13 mouse cellular contexts compared by ENCODE assay signal in the genomic region with DNA sequence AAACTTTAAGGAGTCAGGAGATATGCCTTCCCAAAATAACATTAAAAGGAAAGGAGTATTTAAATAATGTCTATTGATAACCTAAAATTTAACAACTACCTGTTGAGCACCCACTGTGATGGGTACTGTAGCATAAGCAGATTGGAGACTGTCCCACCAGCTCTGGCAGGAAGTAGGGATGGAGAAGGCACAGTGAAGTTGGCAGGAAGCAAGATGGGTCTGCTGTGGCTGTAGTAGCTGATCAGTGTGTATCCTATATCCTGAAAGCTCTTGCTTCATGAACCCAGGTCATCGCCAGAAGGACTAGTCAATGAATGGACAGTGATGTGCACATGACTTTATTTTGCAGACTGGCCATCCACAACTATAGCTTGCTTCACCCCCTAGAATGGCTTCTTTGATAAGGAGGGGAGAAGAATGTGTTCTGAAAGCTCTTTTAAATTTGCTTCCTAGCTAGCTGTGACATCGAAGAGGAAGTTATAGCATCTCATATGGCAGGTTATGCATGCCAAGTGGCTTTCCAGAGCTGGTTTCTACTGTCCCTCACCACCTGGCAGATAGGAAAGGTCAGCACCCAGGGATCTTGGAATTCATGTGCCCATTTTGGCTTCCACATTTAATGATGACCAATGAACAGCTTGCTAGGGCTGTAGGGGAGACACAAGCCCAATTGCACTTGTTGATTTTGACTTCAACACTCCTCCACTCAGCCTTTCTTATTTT.
"Had no signal": no experiment of that assay in that cellular context is flagged by ENCODE, and none has a peak within 500 bp of the region (broad histone marks: within the 10 kb centered on the region; RNA-seq: fewer than 3 reads in every experiment).

No protein-coding gene starts in this region.

- H3K27me3 ChIP-seq: limb, embryonic 15.5 days; liver, embryonic 12.5 days; megakaryocyte, embryonic 14.5 days; midbrain, embryonic 15.5 days; neural tube, embryonic 12.5 days had no signal

- H3K4me1 ChIP-seq: limb, embryonic 15.5 days; liver, embryonic 12.5 days; megakaryocyte, embryonic 14.5 days; midbrain, embryonic 15.5 days; neural tube, embryonic 12.5 days had no signal

- H3K9me3 ChIP-seq: limb, embryonic 15.5 days; liver, embryonic 12.5 days; megakaryocyte, embryonic 14.5 days; midbrain, embryonic 15.5 days; neural tube, embryonic 12.5 days had no signal

- H3K36me3 ChIP-seq: limb, embryonic 15.5 days; liver, embryonic 12.5 days; midbrain, embryonic 15.5 days; neural tube, embryonic 12.5 days had no signal

- H3K27ac ChIP-seq: limb, embryonic 15.5 days; liver, embryonic 12.5 days; macrophage; midbrain, embryonic 15.5 days; neural tube, embryonic 12.5 days; stomach, postnatal 0 days had no signal

- H3K9ac ChIP-seq: limb, embryonic 15.5 days; liver, embryonic 12.5 days; lung, embryonic 14.5 days; midbrain, embryonic 15.5 days; neural tube, embryonic 12.5 days had no signal

- H3K4me3 ChIP-seq: limb, embryonic 15.5 days; liver, embryonic 12.5 days; megakaryocyte, embryonic 14.5 days; midbrain, embryonic 15.5 days; neural tube, embryonic 12.5 days had no signal

- ATAC-seq: liver, embryonic 12.5 days; midbrain, embryonic 15.5 days had no signal

- DNase-seq: kidney, postnatal 10 days; lung, embryonic 14.5 days; lung, postnatal 10 days; thymus, adult 18-20 months; thymus, postnatal 14 days had no signal

- H3K4me2 ChIP-seq: limb, embryonic 15.5 days; liver, embryonic 12.5 days; lung, embryonic 14.5 days; midbrain, embryonic 11.5 days; midbrain, embryonic 15.5 days; neural tube, embryonic 12.5 days had no signal
